Mouse (Mus musculus) lung, adult 2 months (tissue): ENCODE results near the gene Gm20388.

ENCODE experiments used
- CTCF ChIP-seq: fragments of 200-500 bp; IDR thresholded peaks from 2 replicates; pipeline ENCODE4 v1.5.1; 2011; ENCODE audit warnings: mild to moderate bottlenecking, low read length, control low read depth; ENCODE audit not compliant: insufficient read depth
- POLR2A ChIP-seq: fragments of 200-500 bp; IDR thresholded peaks from 2 replicates; pipeline ENCODE4 v1.6.1; 2011; ENCODE audit warnings: low read depth, mild to moderate bottlenecking, control low read depth, low read length, borderline replicate concordance; ENCODE audit errors: extremely low read depth

DNA sequence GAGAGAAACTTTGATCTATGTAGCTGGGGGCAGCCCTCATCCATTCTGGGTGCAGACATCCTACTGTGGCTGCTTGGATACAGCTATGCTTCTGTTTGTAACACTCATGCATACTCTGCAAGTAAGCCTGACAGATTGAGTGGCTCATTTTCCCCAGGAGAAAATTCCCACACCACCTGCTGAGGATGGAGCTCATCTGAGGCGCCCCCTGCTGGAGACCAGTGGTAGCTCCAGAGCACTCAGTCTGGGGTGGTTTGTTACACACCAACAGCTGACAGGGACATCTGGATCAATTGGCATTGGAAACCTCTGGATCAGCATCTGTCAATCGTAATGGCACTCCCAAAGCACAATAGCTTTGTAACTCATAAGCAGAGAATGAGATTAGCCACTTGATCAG is 2749.4 kb downstream of the Gm20388 start:
- no peak for TF ChIP-seq POLR2A
- peak; percentile 56 for TF ChIP-seq CTCF
